Mouse (Mus musculus) stomach, embryonic 15.5 days (tissue): Measurements from ENCODE around the gene Iqcj. TPM values are rescaled to one million over a fixed set of nuclear protein-coding genes. Genes with fewer than 3 reads are reported as not detected.
"Not testable (repeated sequence)": the region's sequence is repeated elsewhere in the genome, so short reads cannot be mapped to it uniquely, and the experiment has no call there.

Experiments
- ATAC-seq: fragments of 200-750 bp; cut with Nextera tagmentation; 2 replicates; pipeline ENCODE4 v1.8.0; 2017; ENCODE audit warnings: low read depth, moderate number of reproducible peaks, moderate TSS enrichment; ENCODE audit not compliant: insufficient read depth, low FRiP score
- H3K27ac ChIP-seq: fragments of 300-500 bp; sonication (generic); 2 replicates; pipeline ENCODE4 v1.5.1; 2015; ENCODE audit warnings: mild to moderate bottlenecking, inconsistent platforms
- H3K27me3 ChIP-seq: fragments of 300-500 bp; sonication (generic); replicated peaks from 2 replicates; pipeline ENCODE4 v1.6.1; 2015; ENCODE audit warnings: inconsistent platforms
- H3K36me3 ChIP-seq: fragments of 300-500 bp; sonication (generic); 2 replicates; pipeline ENCODE4 v1.6.1; 2015; ENCODE audit warnings: inconsistent platforms
- H3K4me1 ChIP-seq: fragments of 300-500 bp; sonication (generic); 2 replicates; pipeline ENCODE4 v1.6.1; 2015; ENCODE audit warnings: inconsistent platforms
- H3K4me2 ChIP-seq: fragments of 300-500 bp; sonication (generic); 2 replicates; pipeline ENCODE4 v1.6.1; 2015; ENCODE audit warnings: mild to moderate bottlenecking, inconsistent platforms
- H3K4me3 ChIP-seq: fragments of 300-500 bp; sonication (generic); replicated peaks from 2 replicates; pipeline ENCODE4 v1.5.1; 2015; ENCODE audit warnings: inconsistent platforms
- H3K9ac ChIP-seq: fragments of 300-500 bp; sonication (generic); 2 replicates; pipeline ENCODE4 v1.6.1; 2015; ENCODE audit warnings: inconsistent platforms
- H3K9me3 ChIP-seq: fragments of 300-500 bp; sonication (generic); 2 replicates; pipeline ENCODE4 v1.6.1; 2016; ENCODE audit warnings: inconsistent platforms
- WGBS: fragments of 180-500 bp; shearing (Covaris S2); methylation state at CpG from one replicate; pipeline ENCODE4 v1.1.7; 2015; 5-methylcytosine and 5-hydroxymethylcytosine counted together
- polyA plus RNA-seq: library from polyadenylated mRNA; unstranded; fragments of >200 nt; fragmentation: Nextera tagmentation; extraction: Ambion mirVana; gene quantifications from 2 replicates; pipeline ENCODE4 v1.2.1, GENCODE M21; 2015

Iqcj gene
- polyA plus RNA-seq, 1 experiment from 2014 or later = not detected

- H3K4me3 ChIP-seq = no peak overlapping the region
- no peak overlapping the region for H3K4me2 ChIP-seq
- 66% methylated on average over 4 of the region's 4 CpGs for WGBS
Observed at GRCm38 (mm10) chr3:68096724-68097431, 204.9 kb downstream of the Iqcj start.

GRCm38 (mm10) chr3:68099561-68099960 is 207.5 kb downstream of the Iqcj start:
- not testable (repeated sequence) for H3K4me1 ChIP-seq

More at GRCm38 (mm10) chr3:68096724-68097431, 204.9 kb downstream of the Iqcj start:
- no peaks in the 10 kb centered on the region for H3K36me3 ChIP-seq
- no peak overlapping the region for H3K9ac ChIP-seq
- no peaks in the 10 kb centered on the region for H3K27me3 ChIP-seq
- ATAC-seq = no peak
- no peak overlapping the region for H3K27ac ChIP-seq
- no peaks in the 10 kb centered on the region for H3K9me3 ChIP-seq
- H3K4me1 ChIP-seq = no peaks in the 10 kb centered on the region

GRCm38 (mm10) chr3:68101343-68101742 is 209.3 kb downstream of the Iqcj start:
- no peaks in the 10 kb centered on the region for H3K4me1 ChIP-seq
- ATAC-seq = no peak
- H3K9me3 ChIP-seq = no peaks in the 10 kb centered on the region
- no peak overlapping the region for H3K27ac ChIP-seq
- H3K9ac ChIP-seq = no peak overlapping the region
- H3K4me2 ChIP-seq = no peak overlapping the region
- no peak overlapping the region for H3K4me3 ChIP-seq
- no peaks in the 10 kb centered on the region for H3K27me3 ChIP-seq
- 55% methylated on average over 4 of the region's 4 CpGs for WGBS
- H3K36me3 ChIP-seq = no peaks in the 10 kb centered on the region

More at GRCm38 (mm10) chr3:68099561-68099960, 207.5 kb downstream of the Iqcj start:
- H3K4me2 ChIP-seq, H3K9me3 ChIP-seq, H3K27ac ChIP-seq, H3K27me3 ChIP-seq, ATAC-seq, H3K4me3 ChIP-seq, H3K9ac ChIP-seq, H3K36me3 ChIP-seq: not testable (repeated sequence)
- 79% methylated on average over 6 of the region's 6 CpGs for WGBS

GRCm38 (mm10) chr3:68105081-68105685 is 213.2 kb downstream of the Iqcj start:
- H3K4me2 ChIP-seq = no peak overlapping the region
- H3K4me3 ChIP-seq = no peak overlapping the region
- no peak overlapping the region for H3K9ac ChIP-seq
- ATAC-seq = no peak
- H3K27ac ChIP-seq = no peak overlapping the region
- no peaks in the 10 kb centered on the region for H3K4me1 ChIP-seq
- no peaks in the 10 kb centered on the region for H3K27me3 ChIP-seq
- no peaks in the 10 kb centered on the region for H3K9me3 ChIP-seq
- 69% methylated on average over 2 of the region's 2 CpGs for WGBS
- no peaks in the 10 kb centered on the region for H3K36me3 ChIP-seq

Other genes with a start within 250 kb of the Iqcj start
- 0.10 TPM in 2 replicates for gene Iqschfp, start within 50 bp of the Iqcj start, polyA plus RNA-seq
- gene Schip1, start 172.6 kb downstream of the Iqcj start, polyA plus RNA-seq = 49.4 and 50.1 TPM in 2 replicates